Mouse (Mus musculus) cerebellum, adult 8-10 months (tissue): ENCODE measurements at regions not wholly inside any gene's neighbourhood (a gene's known extent, or its start where the extent isn't known, plus 50 kb on each side); places are given as distances from the start of the nearest gene placed in this dataset.

Experiments used
- DNase-seq: peaks from one replicate; pipeline ENCODE4 v3.0.0; 2022

DNA sequence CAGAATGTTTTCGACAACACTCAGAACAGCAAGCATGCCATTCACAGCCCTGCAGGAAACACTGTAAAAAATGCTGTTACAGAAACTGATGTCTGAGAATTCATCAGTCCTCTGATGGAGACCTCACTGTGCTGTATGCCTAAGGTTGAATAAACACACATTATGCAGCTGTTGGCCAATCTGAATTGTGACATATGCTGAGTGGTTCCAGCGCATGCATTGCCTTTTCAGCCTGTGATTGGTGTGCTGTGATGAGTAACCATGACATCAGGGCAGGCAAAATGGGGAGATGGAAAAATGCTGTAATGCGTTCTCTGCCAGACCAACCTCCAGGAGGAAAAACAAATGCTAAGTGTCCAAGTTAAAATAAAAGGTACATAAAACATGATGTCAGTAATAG is 620.3 kb downstream of the Utrn start:
- no peak for DNase-seq

DNA sequence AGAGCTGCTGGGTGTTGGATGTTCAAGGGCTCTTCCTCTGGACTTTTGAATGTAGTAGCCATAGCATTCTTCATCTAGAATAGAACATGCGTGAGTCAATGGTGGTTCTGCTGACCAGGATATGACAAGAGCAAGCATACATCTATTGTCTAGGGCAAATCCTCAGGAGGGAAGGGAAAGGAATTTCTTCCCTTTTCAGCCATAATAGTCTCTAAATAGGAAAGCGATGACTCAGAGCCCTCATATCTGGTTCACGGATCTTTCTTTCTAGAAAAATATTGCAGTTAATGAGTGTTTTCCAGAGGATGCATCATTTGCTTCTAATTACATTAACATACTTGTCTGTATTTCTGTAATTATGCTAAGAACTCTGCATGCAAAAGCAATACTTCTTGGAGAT is 615.9 kb downstream of the Utrn start:
- no peak for DNase-seq

DNA sequence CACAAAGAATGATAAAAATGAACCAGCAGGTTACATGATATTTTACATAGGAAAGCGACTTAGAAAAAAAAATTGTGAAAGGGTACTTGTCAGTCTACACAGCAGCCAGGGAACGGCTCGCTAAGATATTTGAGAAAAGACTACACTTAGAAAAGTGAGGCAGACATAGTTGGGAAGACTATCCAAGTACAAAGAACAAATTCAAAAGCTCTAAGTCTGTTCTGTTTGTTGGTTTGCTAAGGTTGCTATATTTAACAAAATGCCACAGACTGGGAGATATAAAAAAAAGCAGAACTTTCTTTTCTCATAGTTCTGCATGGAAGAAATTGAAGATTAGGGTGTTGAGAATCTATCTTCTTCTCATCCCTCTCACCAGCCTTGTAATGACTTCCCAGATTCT is 583.5 kb downstream of the Utrn start:
- DNase-seq = no peak

DNA sequence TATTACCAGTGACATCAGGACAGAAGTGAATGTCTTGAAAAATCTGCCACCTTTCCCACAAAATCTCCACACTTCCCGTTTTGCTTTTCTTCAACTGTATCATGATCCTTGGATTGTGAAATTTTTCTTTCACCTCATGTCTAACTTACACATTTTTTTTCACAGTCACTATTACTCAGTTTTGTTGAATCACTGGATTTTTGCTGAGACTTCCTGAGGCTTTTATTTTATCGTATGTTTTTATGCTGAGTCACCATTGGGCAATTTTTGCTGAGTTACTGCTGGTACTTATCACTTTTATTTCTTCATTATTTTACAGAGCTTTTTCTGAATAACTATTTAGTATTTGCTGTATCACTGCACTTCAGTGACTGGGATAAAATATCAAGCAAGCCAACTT is 570.3 kb downstream of the Utrn start:
- DNase-seq = no peak

DNA sequence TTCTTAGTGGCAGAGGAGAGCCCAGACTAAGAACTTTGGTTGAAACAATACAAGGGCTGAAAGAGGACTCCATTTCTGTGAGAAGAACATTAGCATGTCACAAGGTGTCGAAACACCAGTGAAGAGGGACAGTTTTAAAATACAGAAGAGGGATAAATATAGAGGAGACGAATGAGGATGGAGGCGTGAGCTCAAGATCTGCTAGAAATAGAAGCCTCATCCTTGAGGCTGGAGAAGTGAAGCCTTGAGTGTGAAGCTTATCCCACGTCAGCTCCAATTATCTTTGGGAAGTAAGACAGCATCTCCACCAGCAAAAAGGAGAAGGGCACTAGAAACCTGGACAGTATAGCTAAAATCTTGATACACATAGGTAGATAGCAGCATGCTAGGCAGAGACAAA is 566.8 kb downstream of the Utrn start:
- no peak for DNase-seq

DNA sequence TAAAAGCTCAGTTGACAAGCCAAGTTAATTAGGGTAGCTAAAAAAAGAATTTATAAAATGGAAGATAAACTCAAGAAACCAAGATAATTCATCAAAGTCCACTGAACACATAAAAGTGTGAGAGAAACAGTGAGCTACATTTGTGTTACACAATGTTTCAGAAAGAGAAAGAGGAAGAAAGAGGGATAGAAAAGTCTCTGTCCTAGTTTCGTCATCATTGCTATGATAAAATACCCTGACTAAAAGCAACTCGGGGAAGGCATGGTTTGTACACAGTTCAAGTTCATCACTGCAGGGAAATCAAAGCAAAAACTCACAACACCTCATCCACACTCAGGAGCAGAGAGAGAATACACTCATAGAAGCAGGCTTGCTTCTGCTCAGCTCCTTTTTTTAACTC is 548.9 kb downstream of the Utrn start:
- no peak for DNase-seq
